Mouse (Mus musculus) frontal cortex, adult (tissue): ENCODE data around the gene Tex101.
"Not testable (repeated sequence)": the region's sequence is repeated elsewhere in the genome, so short reads cannot be mapped to it uniquely, and the experiment has no call there.

ENCODE experiments used
- ATAC-seq: cut with Nextera tagmentation; 2 replicates; pipeline ENCODE4 v1.9.2; 2017; ENCODE audit warnings: mild to moderate bottlenecking, moderate library complexity, mixed read lengths; ENCODE audit not compliant: low TSS enrichment

The Tex101 gene

GRCm38 (mm10) chr7:24676575-24676974, at the start of gene Tex101:
Gene Tex101, minus strand, starts transcription at chr7:24676675.
- ATAC-seq = no peak

GRCm38 (mm10) chr7:24715039-24715438, 38.6 kb upstream of the Tex101 start:
- no peak for ATAC-seq

GRCm38 (mm10) chr7:24708832-24709292, 32.4 kb upstream of the Tex101 start, which contains the start of gene BC049730:
Gene BC049730, plus strand, starts transcription at chr7:24709242.
- no peak for ATAC-seq

- not testable (repeated sequence) for ATAC-seq
These were observed 26.4 kb upstream of the Tex101 start for GRCm38 (mm10) chr7:24702841-24703240.

- not testable (repeated sequence) for ATAC-seq
These were observed 21.4 kb upstream of the Tex101 start for GRCm38 (mm10) chr7:24697891-24698290.

GRCm38 (mm10) chr7:24692693-24693092, 16.2 kb upstream of the Tex101 start:
- not testable (repeated sequence) for ATAC-seq

GRCm38 (mm10) chr7:24687519-24687918, 11.0 kb upstream of the Tex101 start:
- ATAC-seq = not testable (repeated sequence)

- ATAC-seq = not testable (repeated sequence)
These were observed 7.6 kb upstream of the Tex101 start for GRCm38 (mm10) chr7:24684121-24684520.

- ATAC-seq = no peak
These were observed 4.5 kb downstream of the Tex101 start for GRCm38 (mm10) chr7:24671944-24672439.

- ATAC-seq = no peak
These were observed 11.5 kb downstream of the Tex101 start for GRCm38 (mm10) chr7:24664959-24665358.

GRCm38 (mm10) chr7:24664301-24664700, 12.2 kb downstream of the Tex101 start:
- no peak for ATAC-seq

GRCm38 (mm10) chr7:24662575-24662974, 13.9 kb downstream of the Tex101 start:
- ATAC-seq = peak; percentile 67

GRCm38 (mm10) chr7:24661118-24661904, 15.2 kb downstream of the Tex101 start:
- ATAC-seq = no peak

- no peak for ATAC-seq
These were observed 16.6 kb downstream of the Tex101 start for GRCm38 (mm10) chr7:24659737-24660357.

GRCm38 (mm10) chr7:24653681-24654080, 22.8 kb downstream of the Tex101 start:
- ATAC-seq = no peak

- no peak for ATAC-seq
These were observed 30.0 kb downstream of the Tex101 start for GRCm38 (mm10) chr7:24646486-24646885.

- no peak for ATAC-seq
These were observed 31.5 kb downstream of the Tex101 start for GRCm38 (mm10) chr7:24644996-24645395.

- no peak for ATAC-seq
These were observed 32.0 kb downstream of the Tex101 start for GRCm38 (mm10) chr7:24644492-24644891.

GRCm38 (mm10) chr7:24642491-24642890, 34.0 kb downstream of the Tex101 start:
- ATAC-seq = no peak

- ATAC-seq = no peak
These were observed 36.0 kb downstream of the Tex101 start for GRCm38 (mm10) chr7:24640450-24640849.

GRCm38 (mm10) chr7:24638026-24638856, 38.2 kb downstream of the Tex101 start:
- no peak for ATAC-seq

- no peak for ATAC-seq
These were observed 39.4 kb downstream of the Tex101 start for GRCm38 (mm10) chr7:24637046-24637445.
